Mouse (Mus musculus): Measurements from ENCODE around the gene Gm6408. TPM values are rescaled to one million over a fixed set of nuclear protein-coding genes. Genes with fewer than 3 reads are reported as not detected.

The Gm6408 gene
- polyA plus RNA-seq (2021; fragmentation: Nextera tagmentation): not detected in 2 replicates
- long read RNA-seq, experiment 1: 0 reads
- long read RNA-seq, experiment 2: 0 reads

DNA sequence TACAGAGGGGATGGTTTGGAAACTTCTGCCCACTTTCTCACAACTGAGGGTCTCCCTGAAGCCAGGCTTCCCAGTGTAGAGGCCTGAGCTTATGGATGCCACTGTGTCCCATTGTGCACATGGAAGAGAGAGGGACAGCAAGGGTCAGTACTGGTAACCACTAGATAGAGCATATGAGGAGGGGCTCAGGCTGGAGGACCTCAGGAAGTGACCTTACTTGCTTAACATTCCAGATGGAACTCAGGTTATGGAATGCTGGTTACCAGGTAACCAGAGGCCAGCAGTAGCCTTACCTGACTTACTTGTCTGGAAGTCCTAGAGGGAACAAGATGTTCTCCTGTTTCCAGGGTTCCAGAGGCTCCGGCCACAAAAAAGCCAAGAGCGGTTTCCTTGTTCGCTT is at the start of gene Gm6408:
Gene Gm6408 (plus strand): TSS at position 301 of the 400 bp plus-strand sequence.

DNA sequence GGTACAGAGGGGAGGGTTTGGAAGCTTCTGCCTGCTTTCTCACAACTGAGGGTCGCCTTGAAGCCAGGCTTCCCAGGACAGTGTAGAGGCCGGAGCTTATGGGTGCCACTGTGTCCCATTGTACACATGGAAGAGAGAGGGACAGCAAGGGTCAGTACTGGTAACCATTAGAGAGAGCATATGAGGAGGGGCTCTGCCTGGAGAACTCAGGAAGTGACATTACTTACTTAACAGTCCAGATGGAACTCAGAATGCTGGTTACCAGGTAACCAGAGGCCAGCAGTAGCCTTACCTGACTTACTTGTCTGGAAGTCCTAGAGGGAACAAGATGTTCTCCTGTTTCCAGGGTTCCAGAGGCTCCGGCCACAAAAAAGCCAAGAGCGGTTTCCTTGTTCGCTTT is 9.3 kb downstream of the Gm6408 start, which contains the start of gene Gm6370:
Gene Gm6370 (plus strand): TSS at position 301 of the 400 bp plus-strand sequence.

DNA sequence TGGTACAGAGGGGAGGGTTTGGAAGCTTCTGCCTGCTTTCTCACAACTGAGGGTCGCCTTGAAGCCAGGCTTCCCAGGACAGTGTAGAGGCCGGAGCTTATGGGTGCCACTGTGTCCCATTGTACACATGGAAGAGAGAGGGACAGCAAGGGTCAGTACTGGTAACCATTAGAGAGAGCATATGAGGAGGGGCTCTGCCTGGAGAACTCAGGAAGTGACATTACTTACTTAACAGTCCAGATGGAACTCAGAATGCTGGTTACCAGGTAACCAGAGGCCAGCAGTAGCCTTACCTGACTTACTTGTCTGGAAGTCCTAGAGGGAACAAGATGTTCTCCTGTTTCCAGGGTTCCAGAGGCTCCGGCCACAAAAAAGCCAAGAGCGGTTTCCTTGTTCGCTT is 20.3 kb downstream of the Gm6408 start, which contains the start of gene 4930449I24Rik:
Gene 4930449I24Rik (plus strand): TSS at position 301 of the 400 bp plus-strand sequence.

DNA sequence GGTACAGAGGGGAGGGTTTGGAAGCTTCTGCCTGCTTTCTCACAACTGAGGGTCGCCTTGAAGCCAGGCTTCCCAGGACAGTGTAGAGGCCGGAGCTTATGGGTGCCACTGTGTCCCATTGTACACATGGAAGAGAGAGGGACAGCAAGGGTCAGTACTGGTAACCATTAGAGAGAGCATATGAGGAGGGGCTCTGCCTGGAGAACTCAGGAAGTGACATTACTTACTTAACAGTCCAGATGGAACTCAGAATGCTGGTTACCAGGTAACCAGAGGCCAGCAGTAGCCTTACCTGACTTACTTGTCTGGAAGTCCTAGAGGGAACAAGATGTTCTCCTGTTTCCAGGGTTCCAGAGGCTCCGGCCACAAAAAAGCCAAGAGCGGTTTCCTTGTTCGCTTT is 32.1 kb downstream of the Gm6408 start, which contains the start of gene Gm3402:
Gene Gm3402 (plus strand): TSS at position 301 of the 400 bp plus-strand sequence.

DNA sequence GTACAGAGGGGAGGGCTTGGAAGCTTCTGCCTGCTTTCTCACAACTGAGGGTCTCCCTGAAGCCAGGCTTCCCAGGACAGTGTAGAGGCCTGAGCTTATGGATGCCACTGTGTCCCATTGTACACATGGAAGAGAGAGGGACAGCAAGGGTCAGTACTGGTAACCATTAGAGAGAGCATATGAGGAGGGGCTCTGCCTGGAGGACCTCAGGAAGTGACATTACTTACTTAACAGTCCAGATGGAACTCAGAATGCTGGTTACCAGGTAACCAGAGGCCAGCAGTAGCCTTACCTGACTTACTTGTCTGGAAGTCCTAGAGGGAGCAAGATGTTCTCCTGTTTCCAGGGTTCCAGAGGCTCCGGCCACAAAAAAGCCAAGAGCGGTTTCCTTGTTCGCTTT is 43.7 kb downstream of the Gm6408 start, which contains the start of gene Gm3404:
Gene Gm3404 (plus strand): TSS at position 301 of the 400 bp plus-strand sequence.

Other genes starting within 250 kb of the Gm6408 start
- 27.9 and 30.4 TPM in 2 replicates for gene Wasf3, start 97.0 kb upstream of the Gm6408 start, polyA plus RNA-seq (2021; fragmentation: Nextera tagmentation)
- not detected in 2 replicates for gene Gm6370, start 9.4 kb downstream of the Gm6408 start, polyA plus RNA-seq (2021; fragmentation: Nextera tagmentation)
- not detected in 2 replicates for gene 4930449I24Rik, start 20.4 kb downstream of the Gm6408 start, polyA plus RNA-seq (2021; fragmentation: Nextera tagmentation)
- not detected in 2 replicates for gene Gm3402, start 32.2 kb downstream of the Gm6408 start, polyA plus RNA-seq (2021; fragmentation: Nextera tagmentation)
- gene Gm3404, start 43.8 kb downstream of the Gm6408 start, polyA plus RNA-seq (2021; fragmentation: Nextera tagmentation): not detected in 2 replicates
- not detected in 2 replicates for gene Gm3409, start 55.7 kb downstream of the Gm6408 start, polyA plus RNA-seq (2021; fragmentation: Nextera tagmentation)
- not detected in 2 replicates for gene Gm3415, start 74.2 kb downstream of the Gm6408 start, polyA plus RNA-seq (2021; fragmentation: Nextera tagmentation)
- 35.2 and 51.7 TPM in 2 replicates for gene Gpr12, start 103.3 kb downstream of the Gm6408 start, polyA plus RNA-seq (2021; fragmentation: Nextera tagmentation)

Measured in layer of hippocampus, adult 6 months (tissue).